Mouse (Mus musculus): Measurements from ENCODE around the gene Ptpdc1.

DNA sequence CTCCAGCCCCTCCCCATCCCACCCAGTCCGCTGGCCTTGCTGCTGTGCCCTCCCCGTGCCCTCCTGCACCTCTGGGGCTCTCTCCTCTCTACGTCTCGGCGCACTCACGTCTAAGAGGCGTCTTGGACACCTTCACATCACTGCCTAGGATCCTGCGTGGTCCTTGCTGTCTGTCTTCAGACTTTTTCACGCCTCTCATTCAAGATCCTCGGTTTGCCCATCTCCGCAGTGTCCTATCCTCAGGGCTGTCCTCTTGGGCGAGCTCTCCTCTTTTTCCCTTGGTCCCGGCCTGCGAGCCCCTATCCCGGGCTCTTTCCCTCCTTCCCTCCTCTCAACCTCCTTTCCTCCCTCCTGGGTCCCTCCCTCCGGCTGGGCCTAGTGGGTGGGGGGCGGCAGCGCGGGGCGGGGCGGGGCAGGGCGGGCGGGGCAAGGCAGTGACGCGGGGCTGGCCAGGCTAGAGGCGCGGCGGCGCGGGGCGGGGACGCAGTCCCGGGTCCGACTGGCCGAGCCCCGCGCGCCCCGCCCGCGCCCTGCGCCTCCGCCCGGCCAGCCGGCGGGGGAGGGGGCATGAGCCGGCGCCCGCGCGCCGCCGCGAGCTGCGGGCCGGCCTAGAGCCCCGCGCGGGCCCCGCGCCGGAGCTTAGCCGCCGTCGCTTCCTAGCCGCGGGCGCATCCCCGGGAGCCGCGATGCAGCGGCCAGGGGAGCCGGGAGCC, 37.1 kb upstream of the Ptpdc1 start, which contains the start of gene Barx1:
- TF ChIP-seq CTCF (conservative IDR thresholded peaks at IDR 0.05; ENCODE audit: low read length), result no peak
- TF ChIP-seq POU5F1 (IDR thresholded peaks at IDR 0.05; ENCODE audit: borderline replicate concordance, low read length), result no peak
